21 mouse cellular contexts compared by ENCODE assay signal in genomic region chr9:54467433-54467933, GRCm38 (mm10). TPM values are rescaled to one million over a fixed set of nuclear protein-coding genes. Genes with fewer than 3 reads are reported as not detected.
DNase-seq lines count a peak whose midpoint lies in the region; ATAC-seq and TF ChIP-seq lines count a peak whose summit lies in the region.
"Had no signal": no experiment of that assay in that cellular context is flagged by ENCODE, and none has a peak within 500 bp of the region (broad histone marks: within the 10 kb centered on the region; RNA-seq: fewer than 3 reads in every experiment).

No protein-coding gene starts in this region.

- no peak overlapping the region for H3K9ac ChIP-seq in MEL (ENCODE audit: control insufficient read depth, low read depth, low read length, poor library complexity, severe bottlenecking)
- no peak overlapping the region for H3K9ac ChIP-seq in midbrain, embryonic 15.5 days
- H3K9ac ChIP-seq in forebrain, embryonic 12.5 days = no peak overlapping the region
- H3K9ac ChIP-seq: embryonic facial prominence, embryonic 12.5 days; liver, embryonic 13.5 days; lung, embryonic 15.5 days; neural tube, embryonic 15.5 days had no signal

- no peaks in the 10 kb centered on the region for H3K27me3 ChIP-seq in MEL (ENCODE audit: control insufficient read depth in 1 of 2, insufficient read depth in 2 of 2, low read length in 2 of 2)
- no peaks in the 10 kb centered on the region for H3K27me3 ChIP-seq in megakaryocyte, embryonic 14.5 days (replicated peaks)
- no peaks in the 10 kb centered on the region for H3K27me3 ChIP-seq in midbrain, embryonic 15.5 days (replicated peaks)
- no peaks in the 10 kb centered on the region for H3K27me3 ChIP-seq in forebrain, embryonic 12.5 days
- H3K27me3 ChIP-seq: embryonic facial prominence, embryonic 12.5 days; liver, embryonic 13.5 days; lung, embryonic 15.5 days; neural tube, embryonic 15.5 days had no signal

- peak in 1 of 2 experiments; percentile 24; a peak in 1 of 4 replicates for TF ChIP-seq EP300 in MEL (IDR thresholded peaks at IDR 0.05; ENCODE audit: low read depth in 1 of 2, low read length in 2 of 2)

- H3K27ac ChIP-seq in MEL (ENCODE audit: control insufficient read depth, low read depth, low read length) = peak overlapping the region; percentile 27; the same call in 1 of the 2 replicates
- H3K27ac ChIP-seq in bone marrow macrophage, adult 2 months (ENCODE audit: insufficient read depth, low read depth, low read length) = peak overlapping the region; percentile 62
- H3K27ac ChIP-seq in midbrain, embryonic 15.5 days = no peak overlapping the region
- H3K27ac ChIP-seq in forebrain, embryonic 12.5 days = no peak overlapping the region
- H3K27ac ChIP-seq: embryonic facial prominence, embryonic 12.5 days; hindbrain, embryonic 10.5 days; hindbrain, postnatal 0 days; liver, embryonic 13.5 days; lung, embryonic 15.5 days; neural tube, embryonic 15.5 days had no signal

- WGBS in midbrain, embryonic 15.5 days = 92% methylated on average over 1 of the region's 1 CpGs
- WGBS in forebrain, embryonic 12.5 days = 87% methylated on average over 1 of the region's 1 CpGs

- no peaks in the 10 kb centered on the region for H3K9me3 ChIP-seq in MEL (replicated peaks; ENCODE audit: insufficient read depth, low read length)
- H3K9me3 ChIP-seq in megakaryocyte, embryonic 14.5 days = no peaks in the 10 kb centered on the region
- no peaks in the 10 kb centered on the region for H3K9me3 ChIP-seq in midbrain, embryonic 15.5 days
- no peaks in the 10 kb centered on the region for H3K9me3 ChIP-seq in forebrain, embryonic 12.5 days
- H3K9me3 ChIP-seq: embryonic facial prominence, embryonic 12.5 days; hindbrain, embryonic 10.5 days; liver, embryonic 13.5 days; lung, embryonic 15.5 days; neural tube, embryonic 15.5 days had no signal

- no peak overlapping the region for H3K4me2 ChIP-seq in midbrain, embryonic 15.5 days
- H3K4me2 ChIP-seq in forebrain, embryonic 12.5 days = no peak overlapping the region
- H3K4me2 ChIP-seq: embryonic facial prominence, embryonic 12.5 days; heart, embryonic 11.5 days; liver, embryonic 13.5 days; lung, embryonic 15.5 days; neural tube, embryonic 15.5 days had no signal

- H3K79me2 ChIP-seq in MEL (ENCODE audit: control insufficient read depth, insufficient read depth, low read length, poor library complexity) = no peaks in the 10 kb centered on the region

- H3K36me3 ChIP-seq in MEL (ENCODE audit: control insufficient read depth in 1 of 2, insufficient read depth in 2 of 2, low read length in 2 of 2) = peaks cover 0 to 22% of the 10 kb centered on the region in 2 experiments; a peak in 2 of 4 replicates
- peaks cover 46% of the 10 kb centered on the region for H3K36me3 ChIP-seq in megakaryocyte, embryonic 14.5 days (replicated peaks; ENCODE audit: low read length)
- H3K36me3 ChIP-seq in midbrain, embryonic 15.5 days (replicated peaks) = 0 out of 2 replicates have a peak, but pooled peaks cover 4% of the 10 kb centered on the region
- H3K36me3 ChIP-seq in forebrain, embryonic 12.5 days (replicated peaks) = no peaks in the 10 kb centered on the region
- H3K36me3 ChIP-seq: embryonic facial prominence, embryonic 12.5 days; hindbrain, embryonic 10.5 days; liver, embryonic 13.5 days; lung, embryonic 15.5 days had no signal

- peaks cover 11 to 18% of the 10 kb centered on the region in 2 experiments for H3K4me1 ChIP-seq in MEL (ENCODE audit: control insufficient read depth in 1 of 2, insufficient read depth in 2 of 2, low read length in 2 of 2)
- peaks cover 47% of the 10 kb centered on the region for H3K4me1 ChIP-seq in bone marrow macrophage, adult 2 months (ENCODE audit: control insufficient read depth, insufficient read depth, low read length)
- H3K4me1 ChIP-seq in megakaryocyte, embryonic 14.5 days = peaks cover 45% of the 10 kb centered on the region
- no peaks in the 10 kb centered on the region for H3K4me1 ChIP-seq in midbrain, embryonic 15.5 days
- no peaks in the 10 kb centered on the region for H3K4me1 ChIP-seq in forebrain, embryonic 12.5 days
- H3K4me1 ChIP-seq: embryonic facial prominence, embryonic 12.5 days; hindbrain, embryonic 10.5 days; liver, embryonic 13.5 days; lung, embryonic 15.5 days; neural tube, embryonic 15.5 days had no signal

- ATAC-seq in midbrain, embryonic 15.5 days (replicated peaks) = no peak
- ATAC-seq in forebrain, embryonic 12.5 days (ENCODE audit: low FRiP score) = no peak
- ATAC-seq: hindbrain, postnatal 0 days; intestine, embryonic 16.5 days; midbrain, embryonic 16.5 days had no signal

- no peak for TF ChIP-seq RAD21 in MEL (IDR thresholded peaks at IDR 0.05; ENCODE audit: low read depth, low read length)

- no peak overlapping the region for H3K4me3 ChIP-seq in MEL (ENCODE audit: control insufficient read depth in 1 of 2, insufficient read depth in 1 of 2, low read depth in 2 of 2, low read length in 2 of 2)
- H3K4me3 ChIP-seq in bone marrow macrophage, adult 2 months (ENCODE audit: insufficient read depth, low read length) = no peak overlapping the region
- H3K4me3 ChIP-seq in megakaryocyte, embryonic 14.5 days (replicated peaks) = peak overlapping the region; percentile 70
- no peak overlapping the region for H3K4me3 ChIP-seq in midbrain, embryonic 15.5 days
- no peak overlapping the region for H3K4me3 ChIP-seq in forebrain, embryonic 12.5 days (replicated peaks)
- H3K4me3 ChIP-seq: embryonic facial prominence, embryonic 12.5 days; hindbrain, embryonic 10.5 days; liver, embryonic 13.5 days; lung, embryonic 15.5 days; neural tube, embryonic 15.5 days had no signal

- TF ChIP-seq CTCF in MEL (IDR thresholded peaks at IDR 0.05 in 2 of 3, conservative IDR thresholded peaks at IDR 0.05 in 1 of 3; ENCODE audit: control insufficient read depth in 1 of 3, insufficient read depth in 1 of 3, low read depth in 2 of 3, low read length in 3 of 3, poor library complexity in 1 of 3, severe bottlenecking in 1 of 3) = no peak
- no peak for TF ChIP-seq CTCF in bone marrow macrophage, adult 2 months (IDR thresholded peaks at IDR 0.05; ENCODE audit: low read depth, low read length)

- no peak for TF ChIP-seq POLR2A in MEL (IDR thresholded peaks at IDR 0.05; ENCODE audit: control insufficient read depth in 1 of 2, insufficient read depth in 1 of 2, low read depth in 1 of 2, low read length in 2 of 2, poor library complexity in 1 of 2)
- TF ChIP-seq POLR2A in bone marrow macrophage, adult 2 months (IDR thresholded peaks at IDR 0.05; ENCODE audit: borderline replicate concordance, low read depth, low read length) = no peak

- peak; percentile 78 for DNase-seq in 416B (ENCODE audit: low read depth)
- DNase-seq in MEL (ENCODE audit: low read depth, low spot score) = peak; percentile 64
- no peak for DNase-seq in adrenal gland, postnatal 14 days
- DNase-seq: cerebellum, adult 18-20 months; cerebellum, postnatal 14 days; heart, adult 11 months; kidney, adult 9 months; kidney, postnatal 14 days; liver, embryonic 13.5 days had no signal

TF ChIP-seq in MEL, 35 proteins besides CTCF, POLR2A, EP300 and RAD21:
- TF ChIP-seq ZNF384 (IDR thresholded peaks at IDR 0.05; ENCODE audit: low read depth, low read length) = peak; percentile 88
- TF ChIP-seq ETS1 (IDR thresholded peaks at IDR 0.05; ENCODE audit: low read depth, low read length) = no peak

RNA-seq across cellular contexts. Expression of gene Dmxl2, which starts 33.9 kb away (rescaled TPM):
- 6.1 and 6.9 TPM in 2 replicates for total RNA-seq in MEL (2012; rRNA removed)
- 100 to 1,000 TPM in 1 of 2 experiments, 1 to 10 TPM in 1; 9.1 to 238 TPM for polyA plus RNA-seq in MEL (2012; ENCODE audit: insufficient read depth in 1 of 2, insufficient read length in 2 of 2, low read depth in 1 of 2, low replicate concordance in 2 of 2, missing spikeins in 1 of 2)
- 34.5 and 37.1 TPM in 2 replicates for polyA plus RNA-seq in bone marrow macrophage, adult 2 months (2012; ENCODE audit: insufficient read depth, insufficient read length, missing spikeins)
- polyA plus RNA-seq in megakaryocyte, embryonic 14.5 days (2012; ENCODE audit: insufficient read depth, low replicate concordance) = 0.69 and 0.80 TPM in 2 replicates
- polyA plus RNA-seq in midbrain, embryonic 15.5 days (2015; fragmentation: Nextera tagmentation; extraction: Ambion mirVana) = 57.0 and 63.2 TPM in 2 replicates
- total RNA-seq in adrenal gland, postnatal 14 days (2021) = 13.8 and 17.0 TPM in 2 replicates
- 19.4 and 21.0 TPM in 2 replicates for polyA plus RNA-seq in forebrain, embryonic 12.5 days (2016; fragmentation: Nextera tagmentation; extraction: Ambion mirVana)

Comparison
In these comparisons a context has a peak if more than half of its experiments do, and no peak if none do; other contexts are left out.
1. H3K27ac ChIP-seq: peak in MEL (single experiment) and bone marrow macrophage, adult 2 months (single experiment); none in midbrain, embryonic 15.5 days (single experiment) and forebrain, embryonic 12.5 days (single experiment).